Mouse (Mus musculus) heart, adult 2 months (tissue): ENCODE results near the gene Zfp473. TPM values are rescaled to one million over a fixed set of nuclear protein-coding genes. Genes with fewer than 3 reads are reported as not detected.

ENCODE experiments used
- DNase-seq, 2 experiments: peaks; one replicate each; pipeline ENCODE4 v3.0.0; 2021
- H3K27ac ChIP-seq: fragments of 200-600 bp; 2 replicates; pipeline ENCODE4 v1.8.1; 2022
- H3K27me3 ChIP-seq: fragments of 200-500 bp; 2 replicates; pipeline ENCODE4 v1.6.1; 2012; ENCODE audit warnings: mild to moderate bottlenecking, low read length, inconsistent platforms, mixed read lengths; ENCODE audit not compliant: control insufficient read depth, insufficient read depth
- H3K36me3 ChIP-seq: fragments of 200-500 bp; 2 replicates; pipeline ENCODE4 v1.6.1; 2012; ENCODE audit warnings: low read length, inconsistent platforms; ENCODE audit not compliant: control insufficient read depth, insufficient read depth
- H3K4me1 ChIP-seq: fragments of 200-500 bp; 2 replicates; pipeline ENCODE4 v1.6.1; 2011; ENCODE audit warnings: low read length; ENCODE audit not compliant: control insufficient read depth, insufficient read depth
- H3K4me3 ChIP-seq: fragments of 200-600 bp; 2 replicates; pipeline ENCODE4 v1.8.1; 2022
- H3K79me2 ChIP-seq: fragments of 200-500 bp; replicated peaks from 2 replicates; pipeline ENCODE4 v1.6.1; 2012; ENCODE audit warnings: mild to moderate bottlenecking, inconsistent platforms, low read length, moderate library complexity, mixed read lengths; ENCODE audit not compliant: control insufficient read depth, insufficient read depth
- H3K9ac ChIP-seq: fragments of 200-500 bp; 2 replicates; pipeline ENCODE4 v1.6.1; 2012; ENCODE audit warnings: low read depth, mild to moderate bottlenecking, control low read depth, inconsistent platforms, low read length, mixed read lengths
- CTCF ChIP-seq: fragments of 200-600 bp; IDR thresholded peaks from 2 replicates; pipeline ENCODE4 v1.8.1; 2022; ENCODE audit warnings: antibody characterized with exemption, mild to moderate bottlenecking, moderate library complexity
- EP300 ChIP-seq: fragments of 200-500 bp; IDR thresholded peaks from 2 replicates; pipeline ENCODE4 v1.6.1; 2011; ENCODE audit warnings: low read depth, low read length, control low read depth; ENCODE audit not compliant: insufficient read depth
- POLR2A ChIP-seq: fragments of 200-500 bp; IDR thresholded peaks from 2 replicates; pipeline ENCODE4 v1.6.1; 2011; ENCODE audit warnings: mild to moderate bottlenecking, low read depth, low read length, control low read depth; ENCODE audit not compliant: insufficient read depth
- WGBS: fragments of 180-500 bp; shearing (Covaris S2); methylation state at CpG from one replicate; pipeline ENCODE4 v1.1.7; 2018; 5-methylcytosine and 5-hydroxymethylcytosine counted together
- intact Hi-C: fragments of 180-260 bp; cut with DNase I; formaldehyde crosslinking; loops from one replicate; pipeline ENCODE4 v1.15.1; 2025
- polyA plus RNA-seq: library from polyadenylated mRNA; depleted of rRNA; stranded (reverse); fragments of >200 nt; gene quantifications from 2 replicates; pipeline ENCODE4 v1.2.3, GENCODE M21; 2012
- total RNA-seq, 2 experiments: library from RNA; stranded (reverse); gene quantifications; 2 replicates each; pipeline ENCODE4 v1.2.3; 2021

Gene Zfp473
- total and polyA plus RNA-seq, 3 experiments: 0.12 TPM; not detected in 2

DNA sequence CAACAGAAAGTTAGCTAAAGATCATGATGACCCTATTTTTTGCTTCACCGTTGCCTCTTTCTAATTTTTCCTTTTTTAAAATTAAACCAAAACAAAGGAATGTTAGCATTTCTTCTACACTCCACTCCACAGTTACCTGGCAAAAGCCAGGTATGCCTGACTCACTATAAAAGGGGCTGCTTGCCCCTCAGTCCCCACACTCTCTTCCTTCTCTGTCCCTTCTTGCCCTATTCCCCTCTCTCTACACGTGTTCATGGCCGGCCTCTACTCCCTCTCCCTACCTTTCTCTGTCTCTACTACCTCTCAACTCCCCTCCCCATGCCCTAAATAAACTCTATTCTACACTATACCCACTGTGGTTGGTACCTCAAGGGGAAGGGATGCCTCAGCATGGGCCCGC, 3.7 kb downstream of the Zfp473 start:
- no peak for TF ChIP-seq EP300
- no peak for TF ChIP-seq POLR2A
- TF ChIP-seq CTCF: no peak
- intact Hi-C loops: loop anchor here (5.0 to 10.0 kb wide), 3 partner anchors 195 to 1068 kb away; partner anchors contain the start of genes Cyth2, Nr1h2, Rpl18 and Sphk2

DNA sequence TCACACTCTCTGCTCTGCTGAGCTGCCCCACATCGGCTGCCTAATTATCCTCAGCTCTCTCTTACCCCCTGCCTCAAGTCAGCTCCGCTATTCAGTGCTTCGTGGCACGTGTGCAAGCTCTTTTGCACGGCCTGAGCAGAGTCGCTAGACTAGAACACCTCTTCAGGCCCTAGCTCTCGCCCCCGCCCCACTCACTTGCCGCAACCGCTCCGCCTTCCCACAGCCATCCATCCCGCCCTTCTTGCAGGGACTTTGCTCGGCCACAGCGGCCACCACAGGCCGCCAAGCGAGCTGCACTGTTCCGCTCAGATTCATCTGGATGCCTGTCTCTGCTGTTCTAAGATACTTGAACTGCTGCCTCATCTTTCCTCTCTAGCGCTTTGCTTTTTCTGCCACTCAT, 5.8 kb downstream of the Zfp473 start:
- no peaks in the 10 kb centered on the region for H3K36me3 ChIP-seq
- DNase-seq: peak; percentile 79 to 81
- intact Hi-C loops: loop anchor here (5.0 to 10.0 kb wide), 3 partner anchors 193 to 1070 kb away; partner anchors contain the start of genes Cyth2, Nr1h2, Rpl18 and Sphk2
- H3K9ac ChIP-seq: peak overlapping the region; percentile 41
- H3K27me3 ChIP-seq: no peaks in the 10 kb centered on the region
- 2% methylated on average over 18 of the region's 18 CpGs for WGBS
- peak overlapping the region; percentile 39 for H3K4me3 ChIP-seq
- H3K4me1 ChIP-seq: 0 out of 2 replicates have a peak, but pooled peaks cover 2% of the 10 kb centered on the region
- H3K27ac ChIP-seq: no peak overlapping the region
- no peaks in the 10 kb centered on the region for H3K79me2 ChIP-seq
- TF ChIP-seq EP300: no peak
- TF ChIP-seq POLR2A: no peak
- TF ChIP-seq CTCF: peak; percentile 90

More for the DNA sequence above, 3.7 kb downstream of the Zfp473 start:
- Histone ChIP-seq H3K27ac (no peak overlapping the region), H3K4me3 (no peak overlapping the region), H3K36me3 (no peaks in the 10 kb centered on the region), H3K27me3 (no peaks in the 10 kb centered on the region), H3K9ac (no peak overlapping the region), H3K4me1 (0 out of 2 replicates have a peak, but pooled peaks cover 2% of the 10 kb centered on the region), H3K79me2 (no peaks in the 10 kb centered on the region)
- WGBS: 66% methylated on average over 4 of the region's 4 CpGs
- no peak for DNase-seq

DNA sequence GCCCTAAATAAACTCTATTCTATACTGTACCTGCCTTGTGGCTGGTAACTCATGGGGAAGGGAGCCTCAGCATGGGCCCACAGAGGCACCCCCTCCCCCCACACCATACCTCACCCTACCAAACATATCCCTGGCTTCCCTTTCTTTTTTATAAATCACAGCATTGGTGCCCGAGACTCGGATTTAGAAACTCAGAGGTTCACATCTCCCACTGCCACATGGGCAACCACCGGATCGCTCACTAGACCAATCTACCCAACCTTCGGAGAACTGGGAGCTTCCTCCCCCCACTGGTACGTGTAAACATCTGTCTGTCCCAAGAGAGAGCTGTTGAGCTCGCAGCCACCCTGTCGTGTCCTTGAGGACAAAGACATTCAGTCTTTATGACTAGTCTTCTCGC, 6.6 kb downstream of the Zfp473 start:
- TF ChIP-seq CTCF (no peak), EP300 (no peak), POLR2A (no peak)
- Histone ChIP-seq H3K9ac (no peak overlapping the region), H3K36me3 (no peaks in the 10 kb centered on the region), H3K27ac (no peak overlapping the region), H3K4me3 (no peak overlapping the region), H3K79me2 (no peaks in the 10 kb centered on the region), H3K4me1 (0 out of 2 replicates have a peak, but pooled peaks cover 2% of the 10 kb centered on the region), H3K27me3 (no peaks in the 10 kb centered on the region)
- intact Hi-C loops: loop anchor here (10.0 kb wide), 2 partner anchors 971 to 1071 kb away; partner anchors contain the start of genes Cyth2, Rpl18 and Sphk2
- no peak for DNase-seq
- WGBS: 57% methylated on average over 9 of the region's 9 CpGs

DNA sequence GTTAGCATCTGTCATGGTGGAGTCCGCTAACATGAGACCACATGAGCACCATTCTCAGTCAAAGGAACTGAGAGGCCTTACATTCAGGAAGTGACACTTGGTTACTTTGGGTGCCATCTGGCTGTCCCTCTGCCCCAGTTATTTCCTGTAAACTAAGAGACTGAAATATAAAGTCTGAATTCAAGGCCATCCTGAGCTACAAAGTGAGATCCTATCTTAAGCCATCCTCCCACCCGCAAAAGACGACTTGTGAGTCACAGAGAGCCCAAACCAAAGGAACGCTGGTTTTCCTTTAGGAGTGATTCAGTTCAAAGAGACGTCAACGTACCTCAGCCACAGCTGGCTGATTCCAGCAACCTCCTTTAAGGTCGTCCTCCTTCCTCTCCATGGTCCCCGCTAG, 9.5 kb downstream of the Zfp473 start:
- Histone ChIP-seq H3K9ac (no peak overlapping the region), H3K79me2 (no peaks in the 10 kb centered on the region), H3K27ac (no peak overlapping the region), H3K27me3 (no peaks in the 10 kb centered on the region), H3K4me1 (no peaks in the 10 kb centered on the region), H3K4me3 (no peak overlapping the region), H3K36me3 (no peaks in the 10 kb centered on the region)
- no peak for TF ChIP-seq CTCF
- no peak for TF ChIP-seq POLR2A
- TF ChIP-seq EP300: no peak
- intact Hi-C loops: loop anchor here (10.0 kb wide), 2 partner anchors 973 to 1073 kb away; partner anchors contain the start of genes Cyth2, Rpl18 and Sphk2
- WGBS: 66% methylated on average over 8 of the region's 8 CpGs
- DNase-seq: no peak

DNA sequence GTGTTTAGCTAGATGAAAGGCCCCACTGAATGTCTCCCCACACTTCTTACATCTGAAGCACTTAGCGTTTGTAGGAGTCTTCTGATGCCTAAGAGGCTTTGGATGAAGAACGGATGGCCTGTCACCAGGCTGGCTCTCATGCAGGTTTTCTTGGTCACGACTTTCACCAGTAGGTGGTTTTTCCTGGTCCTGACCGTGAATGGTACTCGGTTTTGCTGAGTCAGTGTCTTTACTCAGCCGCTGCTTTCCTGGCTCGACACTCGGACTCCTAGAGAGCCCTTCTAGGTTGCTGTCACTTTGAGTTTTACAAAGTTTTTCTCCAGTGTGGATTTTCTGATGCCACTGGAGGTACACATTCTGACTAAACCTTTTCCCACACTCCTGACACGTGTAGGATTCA, 17.1 kb downstream of the Zfp473 start:
- Histone ChIP-seq H3K9ac (no peak overlapping the region), H3K27ac (no peak overlapping the region), H3K79me2 (no peaks in the 10 kb centered on the region), H3K36me3 (no peaks in the 10 kb centered on the region), H3K4me1 (no peaks in the 10 kb centered on the region), H3K27me3 (no peaks in the 10 kb centered on the region), H3K4me3 (no peak overlapping the region)
- WGBS: 87% methylated on average over 9 of the region's 9 CpGs
- no peak for DNase-seq
- no peak for TF ChIP-seq CTCF
- TF ChIP-seq EP300: no peak
- no peak for TF ChIP-seq POLR2A
- intact Hi-C loops: no loop called here

DNA sequence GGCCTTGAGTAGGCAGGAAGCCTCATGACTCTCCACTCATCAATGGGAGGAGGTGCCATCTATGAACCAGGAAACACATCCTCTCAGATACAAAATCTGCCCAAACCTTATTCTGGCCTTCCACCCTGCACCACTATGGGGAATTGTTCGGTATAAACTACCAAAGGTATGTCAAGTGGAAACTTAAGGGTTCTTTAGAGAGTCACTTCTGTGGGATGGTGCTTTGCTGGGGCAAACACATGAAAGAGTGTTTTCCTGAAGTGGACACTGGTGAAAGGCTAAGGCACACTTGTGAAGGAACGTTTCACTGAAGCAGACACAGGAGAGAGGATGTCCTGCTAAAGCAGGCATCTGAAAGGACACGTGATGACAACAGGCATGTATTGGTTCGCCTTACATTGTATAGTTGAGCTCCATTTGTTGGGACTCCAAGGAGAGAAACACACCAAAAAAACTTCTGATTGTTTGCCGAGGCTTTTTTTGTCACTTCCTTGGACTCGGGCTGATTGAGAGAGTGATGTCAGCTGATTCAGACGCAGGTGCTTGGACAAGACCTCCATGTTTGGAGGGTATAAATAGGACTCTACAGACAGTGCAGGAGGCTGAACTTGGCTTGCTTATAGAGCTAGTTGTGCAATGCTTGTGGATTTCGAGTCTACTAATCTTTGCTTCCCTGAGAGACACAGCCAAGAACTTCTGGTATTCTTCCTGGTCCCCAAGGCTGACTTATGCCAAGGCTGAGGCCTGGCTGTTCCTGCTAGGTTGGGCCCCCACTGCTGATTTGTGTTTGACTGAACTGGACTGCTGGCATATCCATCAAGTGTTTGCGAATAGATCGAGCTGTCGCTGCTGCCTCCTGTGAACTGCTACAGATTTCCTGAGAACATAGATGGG, 22.5 kb downstream of the Zfp473 start:
- Histone ChIP-seq H3K9ac (no peak overlapping the region), H3K79me2 (no peaks in the 10 kb centered on the region), H3K4me1 (no peaks in the 10 kb centered on the region), H3K27me3 (no peaks in the 10 kb centered on the region), H3K36me3 (no peaks in the 10 kb centered on the region), H3K4me3 (no peak overlapping the region), H3K27ac (no peak overlapping the region)
- DNase-seq: peak in 1 of 2 experiments; percentile 18
- WGBS: 69% methylated on average over 11 of the region's 11 CpGs
- intact Hi-C loops: loop anchor here (5.0 kb wide), 1 partner anchor 229 kb away; no protein-coding TSS in a partner anchor
- TF ChIP-seq POLR2A: no peak
- TF ChIP-seq CTCF: no peak
- TF ChIP-seq EP300: no peak
